Mouse (Mus musculus): ENCODE results near the gene Aifm1. TPM values are rescaled to one million over a fixed set of nuclear protein-coding genes. Genes with fewer than 3 reads are reported as not detected.
"Not testable (repeated sequence)": the region's sequence is repeated elsewhere in the genome, so short reads cannot be mapped to it uniquely, and the experiment has no call there.

Gene Aifm1
- total and polyA plus RNA-seq, 2 experiments from 2014 or later = 19.2 to 120 TPM

- TF ChIP-seq CTCF (IDR thresholded peaks at IDR 0.05; ENCODE audit: low read depth) = no peak
- TF ChIP-seq EP300 (IDR thresholded peaks at IDR 0.05; ENCODE audit: low read depth) = no peak
- H3K4me1 ChIP-seq (ENCODE audit: control insufficient read depth, insufficient read depth) = peaks cover 7% of the 10 kb centered on the region; the same call in 1 of the 2 replicates
- WGBS = 81% methylated on average over 6 of the region's 6 CpGs
- no peak for DNase-seq (ENCODE audit: low spot score)
- no peak overlapping the region for H3K27ac ChIP-seq (ENCODE audit: low read depth)
- H3K27me3 ChIP-seq (ENCODE audit: control insufficient read depth, insufficient read depth, low read length) = no peaks in the 10 kb centered on the region
- no peak overlapping the region for H3K4me2 ChIP-seq (ENCODE audit: low read depth, low read length)
- H3K9ac ChIP-seq (replicated peaks; ENCODE audit: low read depth, low read length) = no peak overlapping the region
- H3K36me3 ChIP-seq (replicated peaks; ENCODE audit: control insufficient read depth, insufficient read depth, low read length) = no peaks in the 10 kb centered on the region
- no peak overlapping the region for H3K4me3 ChIP-seq (ENCODE audit: low read depth, low read length)
- H3K9me3 ChIP-seq (replicated peaks; ENCODE audit: control insufficient read depth, low read length) = no peaks in the 10 kb centered on the region
- no peak for ATAC-seq (ENCODE audit: insufficient read depth, low read depth)
These were observed 71.8 kb downstream of the Aifm1 start for GRCm38 (mm10) chrX:48441548-48441947.

- Histone ChIP-seq H3K9me3 (replicated peaks; ENCODE audit: control insufficient read depth, low read length) (no peaks in the 10 kb centered on the region), H3K4me3 (ENCODE audit: low read depth, low read length) (no peak overlapping the region), H3K36me3 (replicated peaks; ENCODE audit: control insufficient read depth, insufficient read depth, low read length) (no peaks in the 10 kb centered on the region), H3K9ac (replicated peaks; ENCODE audit: low read depth, low read length) (no peak overlapping the region), H3K27me3 (ENCODE audit: control insufficient read depth, insufficient read depth, low read length) (no peaks in the 10 kb centered on the region), H3K4me1 (ENCODE audit: control insufficient read depth, insufficient read depth) (peaks cover 7% of the 10 kb centered on the region; the same call in 1 of the 2 replicates), H3K27ac (ENCODE audit: low read depth) (no peak overlapping the region), H3K4me2 (ENCODE audit: low read depth, low read length) (no peak overlapping the region)
- TF ChIP-seq CTCF (IDR thresholded peaks at IDR 0.05; ENCODE audit: low read depth) (no peak), EP300 (IDR thresholded peaks at IDR 0.05; ENCODE audit: low read depth) (no peak)
- DNase-seq (ENCODE audit: low spot score) = no peak
- 60% methylated on average over 4 of the region's 4 CpGs for WGBS
- no peak for ATAC-seq (ENCODE audit: insufficient read depth, low read depth)
These were observed 74.3 kb downstream of the Aifm1 start for GRCm38 (mm10) chrX:48439036-48439435.

DNA sequence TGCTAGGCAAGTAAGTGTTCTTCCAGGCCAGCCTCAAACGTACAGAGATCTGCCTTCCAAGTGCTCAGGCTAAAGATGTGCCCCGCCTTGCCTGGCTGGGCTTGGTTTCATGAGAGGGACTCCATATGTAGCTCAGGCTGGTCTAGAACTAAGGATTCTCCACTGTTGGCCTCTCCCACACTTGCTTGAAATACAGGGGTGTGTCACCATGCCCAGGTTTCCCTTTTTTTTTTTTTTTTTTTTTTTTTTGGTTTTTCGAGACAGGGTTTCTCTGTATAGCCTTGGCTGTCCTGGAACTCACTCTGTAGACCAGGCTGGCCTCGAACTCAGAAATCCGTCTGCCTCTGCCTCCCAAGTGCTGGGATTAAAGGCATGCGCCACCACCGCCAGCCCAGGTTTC lies 77.3 kb downstream of the Aifm1 start:
- not testable (repeated sequence) for H3K9me3 ChIP-seq (replicated peaks; ENCODE audit: control insufficient read depth, low read length); H3K9ac ChIP-seq (replicated peaks; ENCODE audit: low read depth, low read length); H3K4me1 ChIP-seq (ENCODE audit: control insufficient read depth, insufficient read depth); H3K36me3 ChIP-seq (replicated peaks; ENCODE audit: control insufficient read depth, insufficient read depth, low read length); H3K4me2 ChIP-seq (ENCODE audit: low read depth, low read length); H3K27me3 ChIP-seq (ENCODE audit: control insufficient read depth, insufficient read depth, low read length); DNase-seq (ENCODE audit: low spot score); H3K27ac ChIP-seq (ENCODE audit: low read depth); H3K4me3 ChIP-seq (ENCODE audit: low read depth, low read length); ATAC-seq (ENCODE audit: insufficient read depth, low read depth)
- 86% methylated on average over 5 of the region's 7 CpGs for WGBS

GRCm38 (mm10) chrX:48435477-48435900 lies 77.9 kb downstream of the Aifm1 start:
- Histone ChIP-seq H3K27me3 (ENCODE audit: control insufficient read depth, insufficient read depth, low read length) (no peaks in the 10 kb centered on the region), H3K4me3 (ENCODE audit: low read depth, low read length) (no peak overlapping the region), H3K9me3 (replicated peaks; ENCODE audit: control insufficient read depth, low read length) (no peaks in the 10 kb centered on the region), H3K4me1 (ENCODE audit: control insufficient read depth, insufficient read depth) (peaks cover 7% of the 10 kb centered on the region; the same call in 1 of the 2 replicates), H3K36me3 (replicated peaks; ENCODE audit: control insufficient read depth, insufficient read depth, low read length) (no peaks in the 10 kb centered on the region), H3K9ac (replicated peaks; ENCODE audit: low read depth, low read length) (no peak overlapping the region), H3K4me2 (ENCODE audit: low read depth, low read length) (no peak overlapping the region), H3K27ac (ENCODE audit: low read depth) (no peak overlapping the region; the same call in 1 of the 2 replicates)
- TF ChIP-seq CTCF (IDR thresholded peaks at IDR 0.05; ENCODE audit: low read depth) = no peak
- no peak for TF ChIP-seq EP300 (IDR thresholded peaks at IDR 0.05; ENCODE audit: low read depth)
- 39% methylated on average over 9 of the region's 9 CpGs for WGBS
- ATAC-seq (ENCODE audit: insufficient read depth, low read depth) = no peak
- no peak for DNase-seq (ENCODE audit: low spot score)

DNA sequence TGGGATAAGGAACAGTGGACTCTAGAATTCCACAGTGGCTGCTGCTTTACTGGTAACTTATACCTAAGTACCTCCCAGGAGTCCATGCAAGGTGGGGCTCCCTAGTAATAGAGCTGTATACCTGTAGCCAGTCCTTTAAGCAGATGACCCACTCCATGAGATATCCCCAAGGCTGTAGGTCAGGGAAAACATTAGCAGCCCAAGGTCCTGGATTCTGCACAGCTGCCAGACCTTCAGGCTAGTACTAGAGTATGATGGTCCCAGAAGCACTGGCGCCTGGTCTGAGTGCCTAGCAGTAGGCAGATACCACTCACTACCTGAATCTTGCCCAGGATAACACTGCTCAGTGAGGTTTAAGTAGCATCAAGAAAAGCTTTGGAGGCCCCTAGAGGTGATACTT lies 79.1 kb downstream of the Aifm1 start:
- TF ChIP-seq CTCF (IDR thresholded peaks at IDR 0.05; ENCODE audit: low read depth) (no peak), EP300 (IDR thresholded peaks at IDR 0.05; ENCODE audit: low read depth) (no peak)
- Histone ChIP-seq H3K27ac (ENCODE audit: low read depth) (no peak overlapping the region), H3K27me3 (ENCODE audit: control insufficient read depth, insufficient read depth, low read length) (no peaks in the 10 kb centered on the region), H3K36me3 (replicated peaks; ENCODE audit: control insufficient read depth, insufficient read depth, low read length) (no peaks in the 10 kb centered on the region), H3K9ac (replicated peaks; ENCODE audit: low read depth, low read length) (no peak overlapping the region), H3K4me2 (ENCODE audit: low read depth, low read length) (no peak overlapping the region), H3K4me3 (ENCODE audit: low read depth, low read length) (no peak overlapping the region), H3K9me3 (replicated peaks; ENCODE audit: control insufficient read depth, low read length) (no peaks in the 10 kb centered on the region), H3K4me1 (ENCODE audit: control insufficient read depth, insufficient read depth) (peaks cover 7% of the 10 kb centered on the region; the same call in 1 of the 2 replicates)
- WGBS = 82% methylated on average over 1 of the region's 1 CpGs
- DNase-seq (ENCODE audit: low spot score) = no peak
- no peak for ATAC-seq (ENCODE audit: insufficient read depth, low read depth)

GRCm38 (mm10) chrX:48433527-48433899 lies 79.8 kb downstream of the Aifm1 start:
- H3K27me3 ChIP-seq (ENCODE audit: control insufficient read depth, insufficient read depth, low read length) = no peaks in the 10 kb centered on the region
- H3K9ac ChIP-seq (replicated peaks; ENCODE audit: low read depth, low read length) = no peak overlapping the region
- no peak for DNase-seq (ENCODE audit: low spot score)
- TF ChIP-seq CTCF (IDR thresholded peaks at IDR 0.05; ENCODE audit: low read depth) (no peak), EP300 (IDR thresholded peaks at IDR 0.05; ENCODE audit: low read depth) (no peak)
- no peak overlapping the region; the same call in 1 of the 2 replicates for H3K4me3 ChIP-seq (ENCODE audit: low read depth, low read length)
- H3K4me2 ChIP-seq (ENCODE audit: low read depth, low read length) = 0 out of 2 replicates have a peak overlapping the region, but pooled peaks have one; percentile 15
- no peak for ATAC-seq (ENCODE audit: insufficient read depth, low read depth)
- no peaks in the 10 kb centered on the region for H3K36me3 ChIP-seq (replicated peaks; ENCODE audit: control insufficient read depth, insufficient read depth, low read length)
- no peaks in the 10 kb centered on the region for H3K9me3 ChIP-seq (replicated peaks; ENCODE audit: control insufficient read depth, low read length)
- H3K27ac ChIP-seq (ENCODE audit: low read depth) = peak overlapping the region; percentile 34; the same call in 1 of the 2 replicates
- 44% methylated on average over 6 of the region's 6 CpGs for WGBS
- H3K4me1 ChIP-seq (ENCODE audit: control insufficient read depth, insufficient read depth) = 0 out of 2 replicates have a peak, but pooled peaks cover 2% of the 10 kb centered on the region

Measured in heart, postnatal 0 days (tissue).